Mouse (Mus musculus): ENCODE data around the gene Irgm1. TPM values are rescaled to one million over a fixed set of nuclear protein-coding genes. Genes with fewer than 3 reads are reported as not detected.

Irgm1 gene
- total and polyA plus RNA-seq, 3 experiments, result 25.7 to 58.1 (median 49.0) TPM

GRCm38 (mm10) chr11:48859014-48859413 is 12.5 kb downstream of the Irgm1 start:
- H3K9me3 ChIP-seq (replicated peaks; ENCODE audit: low read length), result peaks cover 3% of the 10 kb centered on the region
- H3K36me3 ChIP-seq (replicated peaks in 1 of 2; ENCODE audit: control insufficient read depth in 1 of 2, insufficient read depth in 1 of 2, low read length in 1 of 2), result peaks cover 0 to 9% of the 10 kb centered on the region in 2 experiments
- peak overlapping the region; percentile 58 to 66 (median 66) for H3K4me3 ChIP-seq (replicated peaks in 1 of 3; ENCODE audit: low read depth in 2 of 3, low read length in 2 of 3, poor library complexity in 1 of 3)
- DNase-seq (ENCODE audit: extremely low read depth), result peak; percentile 89
- TF ChIP-seq JUND (conservative IDR thresholded peaks at IDR 0.05; ENCODE audit: low read depth, low read length), result peak; percentile 61
- 0 out of 2 replicates have a peak, but pooled peaks have one; percentile 21 for TF ChIP-seq E2F4 (IDR thresholded peaks at IDR 0.05; ENCODE audit: insufficient replicate concordance, low read depth, low read length)
- peak; percentile 46; the same call in 1 of the 2 replicates for TF ChIP-seq MXI1 (IDR thresholded peaks at IDR 0.05; ENCODE audit: low read depth, low read length)
- 0 out of 2 replicates have a peak, but pooled peaks have one; percentile 15 for TF ChIP-seq MAX (IDR thresholded peaks at IDR 0.05; ENCODE audit: low read length)
- peak; percentile 100 for TF ChIP-seq RAD21 (IDR thresholded peaks at IDR 0.05; ENCODE audit: low read depth, low read length)
- peak; percentile 40; the same call in 1 of the 2 replicates for TF ChIP-seq IRF4 (IDR thresholded peaks at IDR 0.05; ENCODE audit: low read depth, low read length)
- peak; percentile 72 for TF ChIP-seq ZNF384 (IDR thresholded peaks at IDR 0.05; ENCODE audit: low read depth, low read length)
- no peak for TF ChIP-seq KAT2A (IDR thresholded peaks at IDR 0.05; ENCODE audit: insufficient replicate concordance, low read length)
- peak; percentile 89 for TF ChIP-seq ZC3H11A (IDR thresholded peaks at IDR 0.05; ENCODE audit: low read depth, low read length)
- no peak for TF ChIP-seq JUN (IDR thresholded peaks at IDR 0.05; ENCODE audit: insufficient read depth, low read depth, low read length)
- TF ChIP-seq CHD2 (IDR thresholded peaks at IDR 0.05; ENCODE audit: low read length), result no peak
- TF ChIP-seq SMC3 (IDR thresholded peaks at IDR 0.05; ENCODE audit: low read depth, low read length), result peak; percentile 90
- TF ChIP-seq CTCF (conservative IDR thresholded peaks at IDR 0.05 in 1 of 2, IDR thresholded peaks at IDR 0.05 in 1 of 2; ENCODE audit: low read depth in 2 of 2, low read length in 2 of 2), result peak; percentile 69 to 99
- TF ChIP-seq POLR2AphosphoS2 (IDR thresholded peaks at IDR 0.05; ENCODE audit: low read depth, low read length), result no peak
- peak; percentile 39; the same call in 1 of the 2 replicates for TF ChIP-seq NELFE (IDR thresholded peaks at IDR 0.05; ENCODE audit: low read depth, low read length)
- TF ChIP-seq ELF1 (IDR thresholded peaks at IDR 0.05; ENCODE audit: low read depth, low read length), result 0 out of 2 replicates have a peak, but pooled peaks have one; percentile 26
- peak; percentile 83; the same call in 1 of the 2 replicates for TF ChIP-seq SIN3A (IDR thresholded peaks at IDR 0.05; ENCODE audit: low read length)
- TF ChIP-seq HCFC1 (IDR thresholded peaks at IDR 0.05; ENCODE audit: low read depth, low read length), result no peak
- TF ChIP-seq TCF12 (IDR thresholded peaks at IDR 0.05; ENCODE audit: low read depth, low read length), result peak; percentile 15; the same call in 1 of the 2 replicates
- dilution Hi-C loops (cut with MboI; ENCODE audit: extremely low pct_ligation_motif_present, extremely low pct_unique_long_range_greater_than_20kb, low sequenced_read_pairs) (no loop called here), in situ Hi-C loops (cut with MboI; ENCODE audit: low pct_ligation_motif_present, low pct_unique_long_range_greater_than_20kb, low sequenced_read_pairs) (loop anchor here (5.0 to 25.0 kb wide), 3 partner anchors 72 to 553 kb away; partner anchors contain the start of gene Olfr1389)
- H3K9ac ChIP-seq (ENCODE audit: insufficient read depth, low read depth), result peak overlapping the region; percentile 59
- H3K79me2 ChIP-seq (replicated peaks; ENCODE audit: control insufficient read depth, extremely low read depth, insufficient read depth, poor library complexity, severe bottlenecking), result no peaks in the 10 kb centered on the region
- H3K4me1 ChIP-seq (ENCODE audit: control insufficient read depth in 1 of 2, insufficient read depth in 2 of 2), result peaks cover 0 to 22% of the 10 kb centered on the region in 2 experiments; a peak in 2 of 4 replicates
- no peak overlapping the region for H3K27ac ChIP-seq (ENCODE audit: insufficient read depth, low read depth)
- peak overlapping the region; percentile 76 for H3K4me2 ChIP-seq (ENCODE audit: insufficient read depth, low read depth, poor library complexity, severe bottlenecking)
- peaks cover 2% of the 10 kb centered on the region for H3K27me3 ChIP-seq (replicated peaks)

Data from CH12.LX (cell line).